Mouse (Mus musculus) liver, embryonic 18 days (tissue): ENCODE measurements around the gene Catsper1. TPM values are rescaled to one million over a fixed set of nuclear protein-coding genes. Genes with fewer than 3 reads are reported as not detected.

Experiments
- polyA plus RNA-seq: library from polyadenylated mRNA; depleted of rRNA; stranded (reverse); fragments of >200 nt; gene quantifications from 2 replicates; pipeline ENCODE4 v1.2.3, GENCODE M21; 2012; rRNA removed

Catsper1 gene
- polyA plus RNA-seq = not detected in 2 replicates

DNA sequence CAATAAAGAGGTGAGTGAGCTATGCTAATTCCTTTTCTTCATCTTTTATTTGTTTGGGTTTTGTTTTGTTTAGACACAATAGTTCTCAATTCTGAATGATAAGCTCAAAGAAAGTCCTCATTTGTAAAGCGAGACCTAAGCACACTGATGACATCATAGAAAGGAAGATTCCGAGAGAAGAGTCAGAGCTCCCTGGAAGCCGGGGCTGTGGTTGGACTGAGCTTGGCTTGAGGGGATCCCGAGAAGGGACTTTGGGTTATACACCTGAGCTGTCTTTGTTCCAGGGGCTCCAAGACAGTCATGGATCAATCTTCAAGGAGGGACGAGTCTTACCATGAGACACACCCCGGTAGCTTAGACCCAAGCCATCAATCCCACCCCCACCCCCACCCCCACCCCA, at the start of gene Catsper1:
TSS of gene Catsper1 (plus strand) at position 301 of the 400 bp plus-strand sequence.

DNA sequence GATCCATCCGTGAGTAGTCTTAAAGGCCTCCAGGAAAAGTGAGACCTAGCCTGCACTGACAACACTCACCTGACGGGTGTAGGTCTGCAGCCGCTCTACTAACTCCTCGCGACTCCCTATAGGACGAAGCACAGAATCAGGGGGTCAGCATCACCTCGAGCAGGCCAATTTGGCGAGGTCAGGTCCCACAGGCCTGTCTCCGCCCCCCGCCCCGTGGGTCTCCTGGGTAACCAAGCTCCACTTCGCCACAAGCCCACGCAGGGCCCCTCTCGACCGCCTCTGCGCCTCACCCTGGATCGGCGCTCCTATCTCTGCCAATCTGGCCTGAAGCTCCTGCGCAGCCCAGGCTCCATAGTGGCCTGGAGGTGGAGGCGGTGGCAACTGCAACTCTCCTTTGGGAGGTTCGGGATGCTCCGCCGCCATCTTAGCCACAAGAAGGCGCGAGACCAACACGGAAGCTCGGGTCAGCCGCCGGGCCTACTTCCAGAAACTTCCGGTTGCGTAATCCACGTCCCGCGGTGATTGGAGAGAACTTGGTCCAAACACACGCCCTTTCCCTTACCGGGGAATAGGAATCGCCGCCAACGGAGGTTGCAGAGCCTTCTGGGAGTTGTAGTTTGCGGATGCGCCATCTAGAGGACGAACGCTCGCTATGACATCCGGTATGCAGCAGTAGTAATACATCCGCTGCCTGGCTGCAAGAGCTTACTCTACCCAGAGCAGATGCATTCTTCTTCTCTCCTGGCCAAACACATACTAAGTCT, 40.4 kb upstream of the Catsper1 start, which contains the start of gene Sf3b2:
TSS of gene Sf3b2 (minus strand) at position 484 of the 764 bp plus-strand sequence.

DNA sequence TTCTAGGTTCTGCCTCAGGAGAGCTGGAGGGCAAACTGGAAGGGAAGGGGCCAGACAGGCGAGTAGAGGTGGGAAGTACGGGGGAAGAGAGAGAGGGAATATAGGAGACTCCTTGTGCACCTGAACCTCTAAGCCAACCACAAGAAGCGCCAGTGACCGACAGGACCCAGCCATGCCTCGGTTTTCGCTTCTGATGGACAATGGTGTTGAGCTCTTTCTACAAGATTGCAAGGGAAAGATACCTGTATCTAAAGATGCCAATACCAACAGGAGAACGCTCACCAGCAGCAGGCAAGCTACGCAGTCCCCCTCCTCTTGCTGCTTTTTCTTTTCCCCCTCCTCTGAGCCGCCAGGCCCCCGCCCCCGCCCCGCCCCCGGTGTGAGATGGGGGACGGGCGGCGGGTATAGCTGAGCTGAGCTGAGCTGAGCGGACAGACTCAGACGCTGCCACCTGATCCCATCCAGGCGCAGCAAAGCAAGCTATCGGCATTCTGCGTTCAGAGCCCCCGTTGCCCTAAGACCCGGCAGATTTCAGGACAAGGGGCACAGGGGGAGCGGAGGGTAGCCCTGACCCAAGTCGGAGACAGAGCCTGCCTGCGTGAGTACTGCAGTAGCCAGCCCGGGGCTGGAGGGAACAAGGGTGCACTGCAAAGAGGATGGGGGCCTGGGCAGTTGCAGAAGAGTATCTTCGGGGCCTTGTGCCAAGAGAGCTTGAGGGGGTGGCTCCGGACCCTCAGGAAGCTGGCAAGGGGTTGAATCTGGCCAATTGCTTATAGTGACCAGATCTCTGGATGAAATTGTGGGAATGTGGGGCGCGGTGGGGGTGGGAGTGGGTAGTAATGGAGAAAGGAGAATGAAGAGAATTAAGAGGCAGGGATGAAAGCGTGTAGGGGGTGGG, 37.4 kb upstream of the Catsper1 start, which contains the start of gene Gal3st3:
TSS of gene Gal3st3 (plus strand) at position 429 of the 898 bp plus-strand sequence.

DNA sequence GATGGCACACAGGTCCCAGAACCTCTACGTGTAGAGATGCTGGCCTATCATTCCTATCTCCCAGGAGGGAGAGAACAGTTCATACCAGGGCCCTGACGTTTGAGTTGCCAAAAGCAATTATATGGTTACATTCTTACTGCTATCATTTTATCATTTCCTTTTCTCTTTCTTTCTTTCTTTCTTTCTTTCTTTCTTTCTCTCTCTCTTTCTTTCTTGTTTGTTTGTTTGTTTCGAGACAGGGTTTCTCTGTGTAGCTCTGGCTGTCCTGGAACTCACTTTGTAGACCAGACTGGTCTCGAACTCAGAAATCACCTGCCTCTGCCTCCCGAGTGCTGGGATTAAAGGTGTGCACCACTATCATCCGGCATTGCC, 13.9 kb downstream of the Catsper1 start, which contains the start of gene Cst6:
TSS of gene Cst6 (minus strand) at position 73 of the 372 bp plus-strand sequence.

GRCm38 (mm10) chr19:5366175-5367052, 30.9 kb downstream of the Catsper1 start, which contains the start of gene Eif1ad:
Gene Eif1ad, plus strand, starts transcription at chr19:5366741.

DNA sequence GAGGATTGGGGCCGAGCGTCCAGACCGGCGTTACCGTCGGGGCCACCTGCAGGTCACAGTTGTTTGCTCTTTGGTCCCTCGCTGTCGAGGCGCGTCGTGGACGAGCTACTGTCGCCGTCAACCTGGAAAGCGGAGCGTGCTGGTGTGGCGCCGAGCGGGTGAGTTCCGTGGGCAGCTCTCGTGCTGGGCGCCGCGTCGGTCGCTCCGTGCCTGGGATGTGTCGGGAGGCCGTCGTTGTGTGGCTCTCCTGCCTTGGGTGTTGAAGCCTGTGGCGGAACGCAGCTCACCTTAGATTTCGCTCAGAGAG, 31.5 kb downstream of the Catsper1 start, which contains the start of gene Banf1:
TSS of gene Banf1 (minus strand) at position 116 of the 307 bp plus-strand sequence.

DNA sequence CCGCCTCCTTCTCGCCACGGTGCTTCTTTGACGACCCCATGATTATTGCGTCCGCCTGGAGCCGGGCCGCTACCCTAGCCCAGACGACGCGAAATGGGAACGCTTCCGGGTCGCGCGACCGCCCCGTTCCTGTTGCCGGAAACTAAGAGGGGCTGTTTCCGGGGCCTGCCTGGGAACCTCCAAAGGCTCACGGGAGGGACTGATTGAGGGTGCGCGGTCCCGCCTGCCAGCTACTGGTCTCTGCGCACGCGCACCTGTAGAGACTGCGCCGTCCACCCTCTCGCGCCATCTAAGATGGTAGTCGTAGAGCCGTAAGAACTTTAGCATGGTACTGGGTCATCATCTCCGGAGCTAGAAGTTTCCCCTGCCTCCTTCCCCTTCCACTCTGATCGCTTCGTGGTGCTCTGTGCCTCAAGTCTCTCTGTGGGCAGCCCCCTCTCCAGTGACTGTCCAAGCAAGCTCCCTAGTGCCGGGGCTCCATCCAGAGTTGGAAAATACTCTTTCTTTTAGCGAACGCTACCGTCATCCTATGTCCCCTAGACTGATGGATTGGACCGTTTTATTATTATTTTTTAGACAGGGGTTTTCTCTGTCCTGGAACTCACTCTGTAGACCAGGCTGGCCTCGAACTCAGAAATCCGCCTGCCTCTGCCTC, 53.2 kb downstream of the Catsper1 start, which contains the start of gene Sart1:
TSS of gene Sart1 (minus strand) at position 116 of the 655 bp plus-strand sequence.

Other genes with a start within 250 kb of the Catsper1 start
- gene Yif1a, start 247.2 kb upstream of the Catsper1 start, polyA plus RNA-seq = 61.5 and 66.8 TPM in 2 replicates
- gene Cnih2, start 237.2 kb upstream of the Catsper1 start, polyA plus RNA-seq = 0.22 and 0.24 TPM in 2 replicates
- gene Rab1b, start 228.7 kb upstream of the Catsper1 start, polyA plus RNA-seq = 57.1 and 59.3 TPM in 2 replicates
- 3.6 and 4.7 TPM in 2 replicates for gene Klc2, start 217.2 kb upstream of the Catsper1 start, polyA plus RNA-seq
- gene Pacs1, start 62.6 kb upstream of the Catsper1 start, polyA plus RNA-seq = 4.7 and 5.9 TPM in 2 replicates
- 39.5 and 46.2 TPM in 2 replicates for gene Sf3b2, start 40.3 kb upstream of the Catsper1 start, polyA plus RNA-seq
- not detected in 2 replicates for gene Gal3st3, start 37.4 kb upstream of the Catsper1 start, polyA plus RNA-seq
- gene Cst6, start 13.8 kb downstream of the Catsper1 start, polyA plus RNA-seq = 0.26 and 0.34 TPM in 2 replicates
- gene Eif1ad, start 31.0 kb downstream of the Catsper1 start, polyA plus RNA-seq = 14.5 and 15.1 TPM in 2 replicates
- gene Banf1, start 31.4 kb downstream of the Catsper1 start, polyA plus RNA-seq = 88.4 and 89.0 TPM in 2 replicates
- gene Sart1, start 53.0 kb downstream of the Catsper1 start, polyA plus RNA-seq = 17.2 and 21.0 TPM in 2 replicates
- gene Tsga10ip, start 66.8 kb downstream of the Catsper1 start, polyA plus RNA-seq = 0.08 and 0.10 TPM in 2 replicates
- gene Drap1, start 89.2 kb downstream of the Catsper1 start, polyA plus RNA-seq = 58.1 and 59.6 TPM in 2 replicates
- gene AI837181, start 89.4 kb downstream of the Catsper1 start, polyA plus RNA-seq = 18.6 TPM in 2 replicates
- gene Fosl1, start 111.8 kb downstream of the Catsper1 start, polyA plus RNA-seq = not detected in 2 replicates
- gene Ccdc85b, start 122.2 kb downstream of the Catsper1 start, polyA plus RNA-seq = 1.1 and 1.2 TPM in 2 replicates
- gene Fibp, start 124.9 kb downstream of the Catsper1 start, polyA plus RNA-seq = 28.7 and 31.9 TPM in 2 replicates
- gene Ctsw, start 132.8 kb downstream of the Catsper1 start, polyA plus RNA-seq = 0.58 and 0.87 TPM in 2 replicates
- gene Efemp2, start 138.2 kb downstream of the Catsper1 start, polyA plus RNA-seq = 10.1 and 10.4 TPM in 2 replicates
- 13.3 and 13.4 TPM in 2 replicates for gene Mus81, start 152.7 kb downstream of the Catsper1 start, polyA plus RNA-seq
- gene Cfl1, start 154.7 kb downstream of the Catsper1 start, polyA plus RNA-seq = 367 and 388 TPM in 2 replicates
- gene 1700020D05Rik, start 168.0 kb downstream of the Catsper1 start, polyA plus RNA-seq = 0.47 and 0.61 TPM in 2 replicates
- 4.5 and 5.8 TPM in 2 replicates for gene Snx32, start 174.8 kb downstream of the Catsper1 start, polyA plus RNA-seq
- gene Ovol1, start 224.9 kb downstream of the Catsper1 start, polyA plus RNA-seq = 0.04 and 0.05 TPM in 2 replicates
- 2.0 and 2.5 TPM in 2 replicates for gene Ap5b1, start 232.3 kb downstream of the Catsper1 start, polyA plus RNA-seq